Mouse (Mus musculus) CH12.LX (cell line): Measurements from ENCODE around the gene Rpl13a. TPM values are rescaled to one million over a fixed set of nuclear protein-coding genes. Genes with fewer than 3 reads are reported as not detected.
"Not testable (repeated sequence)": the region's sequence is repeated elsewhere in the genome, so short reads cannot be mapped to it uniquely, and the experiment has no call there.

Experiments
- DNase-seq: peaks from one replicate; pipeline ENCODE4 v3.0.0-alpha.2; 2013; ENCODE audit errors: extremely low read depth
- H3K27ac ChIP-seq: 2 replicates; pipeline ENCODE4 v1.5.1; 2012; ENCODE audit warnings: low read depth, mild to moderate bottlenecking, control low read depth, moderate library complexity; ENCODE audit not compliant: insufficient read depth
- H3K27me3 ChIP-seq: replicated peaks from 2 replicates; pipeline ENCODE3; 2012; ENCODE audit warnings: inconsistent platforms
- H3K36me3 ChIP-seq, 2 experiments: replicated peaks in 1 of 2; 2 replicates each; pipeline versions ENCODE3 to v1.6.1; 2012; ENCODE audit warnings: inconsistent platforms in 1 of 2, low read length in 1 of 2, mild to moderate bottlenecking in 1 of 2, mixed read lengths in 1 of 2, moderate library complexity in 1 of 2; ENCODE audit not compliant: control insufficient read depth in 1 of 2, insufficient read depth in 1 of 2
- H3K4me1 ChIP-seq, 2 experiments: 2 replicates each; pipeline ENCODE4 v1.6.1; 2012; ENCODE audit warnings: inconsistent platforms in 1 of 2, moderate library complexity in 1 of 2; ENCODE audit not compliant: insufficient read depth in 2 of 2, control insufficient read depth in 1 of 2
- H3K4me2 ChIP-seq: 2 replicates; pipeline ENCODE4 v1.6.1; 2012; ENCODE audit warnings: low read depth, mild to moderate bottlenecking, control low read depth; ENCODE audit not compliant: poor library complexity, insufficient read depth, severe bottlenecking
- H3K4me3 ChIP-seq, 3 experiments: fragments of 150-350 bp in 1 of 3; sonication (generic) in 1 of 3; replicated peaks in 1 of 3; 2 replicates each; pipeline versions ENCODE3 to v1.5.1; 2011 to 2012; ENCODE audit warnings: low read depth in 2 of 3, low read length in 2 of 3, mild to moderate bottlenecking in 2 of 3, moderate library complexity in 2 of 3, control low read depth in 1 of 3, improper control_type of control experiment in 1 of 3, inconsistent platforms in 1 of 3, mixed read lengths in 1 of 3; ENCODE audit not compliant: poor library complexity in 1 of 3
- H3K79me2 ChIP-seq: replicated peaks from 2 replicates; pipeline ENCODE4 v1.6.1; 2012; ENCODE audit warnings: mild to moderate bottlenecking, moderate library complexity; ENCODE audit not compliant: control insufficient read depth, poor library complexity, insufficient read depth, severe bottlenecking; ENCODE audit errors: extremely low read depth
- H3K9ac ChIP-seq: 2 replicates; pipeline ENCODE4 v1.6.1; 2012; ENCODE audit warnings: low read depth, mild to moderate bottlenecking, control low read depth, moderate library complexity; ENCODE audit not compliant: insufficient read depth
- H3K9me3 ChIP-seq: replicated peaks from 2 replicates; pipeline ENCODE3; 2012; ENCODE audit warnings: low read length, inconsistent platforms, mixed read lengths
- CHD1 ChIP-seq: IDR thresholded peaks from 2 replicates; pipeline ENCODE4 v1.6.1; 2012; ENCODE audit warnings: low read depth, low read length, improper control_type of control experiment, inconsistent platforms
- CTCF ChIP-seq, 2 experiments: IDR thresholded peaks in 1 of 2; conservative IDR thresholded peaks in 1 of 2; 2 replicates each; pipeline ENCODE4 v1.5.1; 2011 to 2012; ENCODE audit warnings: low read depth in 2 of 2, low read length in 2 of 2, improper control_type of control experiment in 1 of 2, inconsistent platforms in 1 of 2, mild to moderate bottlenecking in 1 of 2, moderate library complexity in 1 of 2
- GABPA ChIP-seq: IDR thresholded peaks from 2 replicates; pipeline ENCODE4 v1.6.1; 2012; ENCODE audit warnings: low read depth, low read length, improper control_type of control experiment, inconsistent platforms; ENCODE audit not compliant: insufficient replicate concordance
- JUN ChIP-seq: IDR thresholded peaks from 2 replicates; pipeline ENCODE4 v1.6.1; 2011; ENCODE audit warnings: low read depth, mild to moderate bottlenecking, low read length, improper control_type of control experiment, moderate library complexity; ENCODE audit not compliant: insufficient read depth
- JUND ChIP-seq: conservative IDR thresholded peaks from 2 replicates; pipeline ENCODE4 v1.6.1; 2011; ENCODE audit warnings: low read depth, low read length, improper control_type of control experiment
- NRF1 ChIP-seq: IDR thresholded peaks from 2 replicates; pipeline ENCODE4 v1.6.1; 2014; ENCODE audit warnings: low read depth, mild to moderate bottlenecking, inconsistent platforms, low read length, improper control_type of control experiment, moderate library complexity
- PAX5 ChIP-seq: IDR thresholded peaks from 2 replicates; pipeline ENCODE4 v1.6.1; 2012; ENCODE audit warnings: low read length, inconsistent platforms, mixed read lengths
- POLR2AphosphoS2 ChIP-seq: IDR thresholded peaks from 2 replicates; pipeline ENCODE4 v1.6.1; 2011; ENCODE audit warnings: low read depth, low read length, improper control_type of control experiment
- RAD21 ChIP-seq: IDR thresholded peaks from 2 replicates; pipeline ENCODE4 v1.6.1; 2011; ENCODE audit warnings: low read depth, mild to moderate bottlenecking, low read length, improper control_type of control experiment, moderate library complexity
- RCOR1 ChIP-seq: conservative IDR thresholded peaks from 2 replicates; pipeline ENCODE4 v1.6.1; 2012; ENCODE audit warnings: low read depth, mild to moderate bottlenecking, inconsistent platforms, low read length, improper control_type of control experiment
- SMC3 ChIP-seq: IDR thresholded peaks from 2 replicates; pipeline ENCODE4 v1.6.1; 2011; ENCODE audit warnings: low read depth, low read length, improper control_type of control experiment
- TBP ChIP-seq: conservative IDR thresholded peaks from 2 replicates; pipeline ENCODE4 v1.6.1; 2011; ENCODE audit warnings: low read depth, low read length, improper control_type of control experiment
- USF1 ChIP-seq: IDR thresholded peaks from 2 replicates; pipeline ENCODE4 v1.6.1; 2014; ENCODE audit warnings: low read depth, mild to moderate bottlenecking, inconsistent platforms, low read length, improper control_type of control experiment
- ZNF384 ChIP-seq: IDR thresholded peaks from 2 replicates; pipeline ENCODE4 v1.6.1; 2012; ENCODE audit warnings: low read depth, low read length, improper control_type of control experiment, inconsistent platforms
- dilution Hi-C: fragments of 300-500 bp; cut with MboI; formaldehyde crosslinking; loops from 2 replicates; pipeline ENCODE4 v1.14.3; 2020; ENCODE audit warnings: low sequenced_read_pairs; ENCODE audit not compliant: extremely low pct_unique_long_range_greater_than_20kb, extremely low pct_ligation_motif_present
- in situ Hi-C: fragments of 300-500 bp; cut with MboI; formaldehyde crosslinking; loops from 3 replicates; pipeline ENCODE4 v1.14.3; 2019; ENCODE audit warnings: low sequenced_read_pairs, low pct_ligation_motif_present, low pct_unique_long_range_greater_than_20kb, mixed read lengths
- polyA plus RNA-seq: library from polyadenylated mRNA; unstranded; fragments of >175 nt; gene quantifications from 2 replicates; pipeline ENCODE4 v1.2.1, GENCODE M21; 2012; ENCODE audit warnings: low read depth; ENCODE audit not compliant: insufficient read length
- total RNA-seq, 2 experiments: library from RNA; depleted of rRNA; stranded (reverse); fragments of 300-350 nt in 1 of 2; fragments of >200 nt in 1 of 2; gene quantifications; 2 replicates each; pipeline ENCODE4 v1.2.3; 2012 to 2014

Gene Rpl13a
- total and polyA plus RNA-seq, 3 experiments, result 2,822 to 5,043 (median 4,154) TPM

- Histone ChIP-seq H3K79me2 (no peaks in the 10 kb centered on the region), H3K9me3 (peaks cover 16% of the 10 kb centered on the region), H3K4me3 (no peak overlapping the region)
- no peak for TF ChIP-seq NRF1
- TF ChIP-seq POLR2AphosphoS2, result no peak
- no peak for TF ChIP-seq JUND
- TF ChIP-seq, all 38 proteins: peak for 0
- H3K36me3 ChIP-seq, result no peaks in the 10 kb centered on the region
- no peak overlapping the region for H3K27ac ChIP-seq
- H3K4me2 ChIP-seq, result peak overlapping the region; percentile 41; the same call in 1 of the 2 replicates
- in situ Hi-C loops, result no loop called here
- H3K9ac ChIP-seq, result no peak overlapping the region
- peaks cover 64% of the 10 kb centered on the region for H3K27me3 ChIP-seq
- H3K4me1 ChIP-seq, result peaks cover 7 to 10% of the 10 kb centered on the region in 2 experiments
- dilution Hi-C loops, result no loop called here
- DNase-seq, result no peak
Observed at GRCm38 (mm10) chr7:45175398-45175797, 46.8 kb upstream of the Rpl13a start.

- DNase-seq, result no peak
- in situ Hi-C loops (no loop called here), dilution Hi-C loops (no loop called here)
- Histone ChIP-seq H3K36me3 (no peaks in the 10 kb centered on the region), H3K27me3 (peaks cover 63% of the 10 kb centered on the region), H3K4me1 (peaks cover 7 to 10% of the 10 kb centered on the region in 2 experiments), H3K9me3 (peaks cover 23% of the 10 kb centered on the region), H3K27ac (no peak overlapping the region), H3K4me3 (no peak overlapping the region), H3K9ac (no peak overlapping the region), H3K79me2 (no peaks in the 10 kb centered on the region), H3K4me2 (peak overlapping the region; percentile 41)
- TF ChIP-seq PAX5, result no peak
- TF ChIP-seq TBP, result no peak
- TF ChIP-seq GABPA, result no peak
- TF ChIP-seq USF1, result no peak
- no peak for TF ChIP-seq CTCF (conservative IDR thresholded peaks at IDR 0.05 in 1 of 2, IDR thresholded peaks at IDR 0.05 in 1 of 2; ENCODE audit: low read depth in 2 of 2, low read length in 2 of 2)
- no peak for TF ChIP-seq ZNF384
- TF ChIP-seq JUN, result no peak
- no peak for TF ChIP-seq CHD1
- TF ChIP-seq RCOR1, result no peak
- TF ChIP-seq SMC3, result no peak
Observed at GRCm38 (mm10) chr7:45174567-45175280, 46.2 kb upstream of the Rpl13a start.

- H3K27ac ChIP-seq, H3K4me1 ChIP-seq, H3K4me3 ChIP-seq, H3K9ac ChIP-seq, H3K79me2 ChIP-seq, H3K36me3 ChIP-seq, in situ Hi-C loops, H3K4me2 ChIP-seq, dilution Hi-C loops: not testable (repeated sequence)
- peak; percentile 39 for TF ChIP-seq SMC3
- peak; percentile 10 for TF ChIP-seq RAD21
- peak in 1 of 2 experiments; percentile 65; a peak in 2 of 4 replicates for TF ChIP-seq CTCF (conservative IDR thresholded peaks at IDR 0.05 in 1 of 2, IDR thresholded peaks at IDR 0.05 in 1 of 2; ENCODE audit: low read depth in 2 of 2, low read length in 2 of 2)
- Histone ChIP-seq H3K9me3 (peaks cover 32% of the 10 kb centered on the region), H3K27me3 (peaks cover 56% of the 10 kb centered on the region)
- DNase-seq, result peak; percentile 46
Observed at GRCm38 (mm10) chr7:45173772-45174171, 45.2 kb upstream of the Rpl13a start.
